Mouse (Mus musculus) granulocyte monocyte progenitor cell, adult 5-6 weeks (primary cell): Measurements from ENCODE around the gene Olfr888. TPM values are rescaled to one million over a fixed set of nuclear protein-coding genes. Genes with fewer than 3 reads are reported as not detected.

Experiments used
- ATAC-seq: replicated peaks from 2 replicates; pipeline ENCODE4 v1.8.0; 2016; ENCODE audit warnings: mild to moderate bottlenecking, moderate TSS enrichment, inconsistent platforms; ENCODE audit not compliant: poor library complexity, severe bottlenecking
- total RNA-seq, 2 experiments: library from RNA; stranded (forward) in 1 of 2; stranded (reverse) in 1 of 2; fragments of 200-712, 200-1000 nt in 1 of 2; fragments of >200 nt in 1 of 2; fragmentation: Nextera tagmentation in 1 of 2; gene quantifications; 2 replicates each; pipeline ENCODE4 v1.2.3; 2014 to 2017

Gene Olfr888
- total RNA-seq (2014; fragmentation: Nextera tagmentation): not detected in 2 replicates
- not detected in 2 replicates for total RNA-seq (2017)

DNA sequence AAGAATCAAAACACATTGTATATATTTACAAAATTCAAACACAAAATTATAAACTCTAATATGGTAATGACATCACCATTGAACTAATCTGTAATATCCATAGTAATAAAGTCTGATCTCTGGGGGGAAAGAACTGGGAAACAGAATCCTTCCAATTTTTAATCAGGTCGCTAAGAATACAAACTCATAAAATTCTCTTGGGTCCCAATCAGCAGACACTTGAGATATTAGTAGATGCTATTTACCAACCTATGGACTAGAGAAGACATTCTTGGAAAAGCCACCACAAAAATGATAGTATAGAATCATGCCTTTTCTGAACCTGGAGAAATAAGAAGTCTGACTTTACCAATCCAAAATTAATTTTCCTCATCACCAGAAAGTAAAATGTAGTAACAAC, at the start of gene Olfr888:
TSS of gene Olfr888 (plus strand) at position 301 of the 400 bp plus-strand sequence.
- no peak for ATAC-seq

DNA sequence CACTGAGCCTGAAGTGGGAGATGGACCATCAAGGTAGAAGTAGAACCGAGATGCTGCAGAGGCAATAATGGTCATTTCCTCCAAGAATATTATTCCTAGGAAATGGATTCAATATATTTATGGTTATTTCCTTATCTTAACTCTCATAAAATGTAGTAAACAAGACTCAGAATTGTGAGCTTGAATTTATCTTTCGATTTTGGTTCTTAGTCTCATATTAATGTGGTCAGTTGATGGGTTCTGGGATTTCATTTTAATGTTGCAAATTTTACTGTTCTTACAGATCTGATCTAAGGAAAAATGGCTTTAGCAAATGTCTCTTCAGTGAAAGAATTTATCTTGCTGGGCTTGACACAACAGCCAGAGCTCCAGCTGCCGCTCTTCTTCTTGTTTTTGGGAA, 46.9 kb upstream of the Olfr888 start, which contains the start of gene Olfr885:
TSS of gene Olfr885 (plus strand) at position 301 of the 400 bp plus-strand sequence.
- ATAC-seq: no peak

DNA sequence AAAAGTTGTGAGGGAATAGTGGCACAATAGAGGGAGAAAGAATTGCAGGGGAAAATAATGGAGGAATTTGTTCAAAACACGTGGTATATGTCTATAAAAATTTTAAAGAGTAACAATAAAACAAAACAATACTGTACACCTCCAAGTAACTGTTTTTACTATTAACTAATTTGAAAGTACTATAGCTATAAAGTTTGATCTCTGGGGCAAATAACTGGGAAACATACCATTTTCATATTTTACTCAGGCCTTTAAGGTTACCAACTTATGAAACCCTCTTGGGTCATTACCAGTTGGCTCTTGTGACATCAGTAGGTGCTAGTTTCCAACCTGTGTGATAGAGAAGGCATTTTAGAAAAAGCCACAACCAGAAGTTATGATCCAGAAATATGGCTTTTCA, 24.2 kb upstream of the Olfr888 start, which contains the start of gene Olfr887:
TSS of gene Olfr887 (plus strand) at position 301 of the 400 bp plus-strand sequence.
- ATAC-seq: no peak

DNA sequence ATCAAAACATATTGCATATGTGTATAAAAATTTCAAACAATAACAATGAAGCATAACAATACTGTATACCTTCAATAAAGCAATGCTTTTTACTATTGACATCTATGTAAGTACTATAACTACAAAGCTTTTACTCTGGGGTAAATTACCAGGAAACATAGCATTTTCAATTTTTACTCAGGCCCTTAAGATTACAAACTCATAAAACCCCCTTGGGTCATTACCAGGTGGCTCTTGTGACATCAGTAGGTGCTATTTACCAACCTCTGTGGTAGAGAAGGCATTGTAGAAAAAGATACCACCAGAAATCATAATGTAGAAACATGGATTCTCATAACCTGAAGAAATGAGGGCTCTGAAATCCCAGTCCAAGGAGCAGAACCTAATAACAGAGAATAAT, 7.0 kb downstream of the Olfr888 start, which contains the start of gene Olfr889:
TSS of gene Olfr889 (plus strand) at position 301 of the 400 bp plus-strand sequence.
- no peak for ATAC-seq

DNA sequence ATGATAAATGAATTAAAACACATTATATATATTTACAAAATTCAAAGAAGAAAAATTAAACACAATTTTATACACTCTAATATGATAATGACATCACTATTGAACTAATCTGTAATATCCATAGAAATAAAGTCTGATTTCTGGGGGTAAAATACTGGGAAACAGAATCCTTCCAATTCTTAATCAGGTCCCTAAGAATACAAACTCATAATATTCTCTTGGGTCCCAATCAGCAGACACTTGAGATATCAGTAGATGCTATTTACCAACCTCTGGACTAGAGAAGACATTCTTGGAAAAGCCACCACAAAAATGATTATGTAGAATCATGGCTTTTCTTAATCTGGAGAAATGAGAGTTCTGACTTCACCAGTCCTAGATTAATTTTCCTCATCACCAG, 34.3 kb downstream of the Olfr888 start, which contains the start of gene Olfr890:
TSS of gene Olfr890 (plus strand) at position 301 of the 400 bp plus-strand sequence.
- ATAC-seq: no peak

Other genes starting within 250 kb of the Olfr888 start
- gene Olfr145, start 211.4 kb upstream of the Olfr888 start, total RNA-seq (2014; fragmentation: Nextera tagmentation): not detected in 2 replicates
- gene Olfr145, start 211.4 kb upstream of the Olfr888 start, total RNA-seq (2017): not detected in 2 replicates
- gene Olfr878, start 190.3 kb upstream of the Olfr888 start, total RNA-seq (2014; fragmentation: Nextera tagmentation): not detected in 2 replicates
- gene Olfr878, start 190.3 kb upstream of the Olfr888 start, total RNA-seq (2017): not detected in 2 replicates
- gene Olfr881, start 116.3 kb upstream of the Olfr888 start, total RNA-seq (2014; fragmentation: Nextera tagmentation): not detected in 2 replicates
- not detected in 2 replicates for gene Olfr881, start 116.3 kb upstream of the Olfr888 start, total RNA-seq (2017)
- not detected in 2 replicates for gene Olfr883, start 82.3 kb upstream of the Olfr888 start, total RNA-seq (2014; fragmentation: Nextera tagmentation)
- not detected in 2 replicates for gene Olfr883, start 82.3 kb upstream of the Olfr888 start, total RNA-seq (2017)
- not detected in 2 replicates for gene Olfr884, start 61.6 kb upstream of the Olfr888 start, total RNA-seq (2014; fragmentation: Nextera tagmentation)
- gene Olfr884, start 61.6 kb upstream of the Olfr888 start, total RNA-seq (2017): not detected in 2 replicates
- not detected in 2 replicates for gene Olfr885, start 46.8 kb upstream of the Olfr888 start, total RNA-seq (2014; fragmentation: Nextera tagmentation)
- gene Olfr885, start 46.8 kb upstream of the Olfr888 start, total RNA-seq (2017): not detected in 2 replicates
- gene Olfr887, start 24.1 kb upstream of the Olfr888 start, total RNA-seq (2014; fragmentation: Nextera tagmentation): not detected in 2 replicates
- not detected in 2 replicates for gene Olfr887, start 24.1 kb upstream of the Olfr888 start, total RNA-seq (2017)
- not detected in 2 replicates for gene Olfr889, start 7.1 kb downstream of the Olfr888 start, total RNA-seq (2014; fragmentation: Nextera tagmentation)
- gene Olfr889, start 7.1 kb downstream of the Olfr888 start, total RNA-seq (2017): not detected in 2 replicates
- not detected in 2 replicates for gene Olfr890, start 34.4 kb downstream of the Olfr888 start, total RNA-seq (2014; fragmentation: Nextera tagmentation)
- gene Olfr890, start 34.4 kb downstream of the Olfr888 start, total RNA-seq (2017): not detected in 2 replicates
- gene Olfr891, start 72.7 kb downstream of the Olfr888 start, total RNA-seq (2014; fragmentation: Nextera tagmentation): not detected in 2 replicates
- gene Olfr891, start 72.7 kb downstream of the Olfr888 start, total RNA-seq (2017): not detected in 2 replicates
- not detected in 2 replicates for gene Olfr893, start 100.2 kb downstream of the Olfr888 start, total RNA-seq (2014; fragmentation: Nextera tagmentation)
- gene Olfr893, start 100.2 kb downstream of the Olfr888 start, total RNA-seq (2017): not detected in 2 replicates
- not detected in 2 replicates for gene Olfr894, start 109.9 kb downstream of the Olfr888 start, total RNA-seq (2014; fragmentation: Nextera tagmentation)
- gene Olfr894, start 109.9 kb downstream of the Olfr888 start, total RNA-seq (2017): not detected in 2 replicates
- gene Olfr143, start 144.6 kb downstream of the Olfr888 start, total RNA-seq (2014; fragmentation: Nextera tagmentation): not detected in 2 replicates
- gene Olfr143, start 144.6 kb downstream of the Olfr888 start, total RNA-seq (2017): not detected in 2 replicates
- gene Olfr895, start 159.7 kb downstream of the Olfr888 start, total RNA-seq (2014; fragmentation: Nextera tagmentation): not detected in 2 replicates
- not detected in 2 replicates for gene Olfr895, start 159.7 kb downstream of the Olfr888 start, total RNA-seq (2017)
- gene Olfr896-ps1, start 183.0 kb downstream of the Olfr888 start, total RNA-seq (2014; fragmentation: Nextera tagmentation): not detected in 2 replicates
- not detected in 2 replicates for gene Olfr896-ps1, start 183.0 kb downstream of the Olfr888 start, total RNA-seq (2017)
- not detected in 2 replicates for gene Olfr25, start 220.9 kb downstream of the Olfr888 start, total RNA-seq (2014; fragmentation: Nextera tagmentation)
- gene Olfr25, start 220.9 kb downstream of the Olfr888 start, total RNA-seq (2017): not detected in 2 replicates
- gene Olfr898, start 240.3 kb downstream of the Olfr888 start, total RNA-seq (2014; fragmentation: Nextera tagmentation): not detected in 2 replicates
- gene Olfr898, start 240.3 kb downstream of the Olfr888 start, total RNA-seq (2017): not detected in 2 replicates